Mouse (Mus musculus) MEL (cell line): ENCODE measurements around the gene Fam184b.

Source experiments
- BHLHE40 ChIP-seq: IDR thresholded peaks from 2 replicates; pipeline ENCODE4 v1.6.1; 2012; ENCODE audit warnings: low read depth, mild to moderate bottlenecking, inconsistent platforms, low read length, improper control_type of control experiment, borderline replicate concordance
- CTCF ChIP-seq, 3 experiments: IDR thresholded peaks in 2 of 3; conservative IDR thresholded peaks in 1 of 3; 2 replicates each; pipeline ENCODE4 v1.5.1; 2011 to 2012; ENCODE audit warnings: low read length in 3 of 3, low read depth in 2 of 3, mild to moderate bottlenecking in 2 of 3, improper control_type of control experiment in 1 of 3, inconsistent platforms in 1 of 3, mixed read lengths in 1 of 3, moderate library complexity in 1 of 3; ENCODE audit not compliant: control insufficient read depth in 1 of 3, insufficient read depth in 1 of 3, poor library complexity in 1 of 3, severe bottlenecking in 1 of 3
- ELF1 ChIP-seq: IDR thresholded peaks from 2 replicates; pipeline ENCODE4 v1.6.1; 2014; ENCODE audit warnings: low read depth, mild to moderate bottlenecking, inconsistent platforms, low read length, improper control_type of control experiment, moderate library complexity
- GATA1 ChIP-seq: IDR thresholded peaks from 2 replicates; pipeline ENCODE4 v1.6.1; 2011; ENCODE audit warnings: low read depth, low read length, improper control_type of control experiment
- POLR2A ChIP-seq, 2 experiments: IDR thresholded peaks; 2 replicates each; pipeline ENCODE4 v1.6.1; 2011 to 2012; ENCODE audit warnings: low read length in 2 of 2, mild to moderate bottlenecking in 2 of 2, control low read depth in 1 of 2, improper control_type of control experiment in 1 of 2, low read depth in 1 of 2, moderate library complexity in 1 of 2; ENCODE audit not compliant: control insufficient read depth in 1 of 2, insufficient read depth in 1 of 2, poor library complexity in 1 of 2
- TAL1 ChIP-seq: IDR thresholded peaks from 2 replicates; pipeline ENCODE4 v1.6.1; 2012; ENCODE audit warnings: mild to moderate bottlenecking, inconsistent platforms, low read length, moderate library complexity, mixed read lengths
- TCF12 ChIP-seq: IDR thresholded peaks from 2 replicates; pipeline ENCODE4 v1.6.1; 2014; ENCODE audit warnings: low read depth, mild to moderate bottlenecking, inconsistent platforms, low read length, improper control_type of control experiment, moderate library complexity
- USF1 ChIP-seq: IDR thresholded peaks from 2 replicates; pipeline ENCODE4 v1.6.1; 2014; ENCODE audit warnings: low read depth, mild to moderate bottlenecking, inconsistent platforms, low read length, improper control_type of control experiment, moderate library complexity

GRCm38 (mm10) chr5:45685243-45685642, 45.8 kb upstream of the Fam184b start:
- TF ChIP-seq POLR2A (IDR thresholded peaks at IDR 0.05; ENCODE audit: control insufficient read depth in 1 of 2, insufficient read depth in 1 of 2, low read depth in 1 of 2, low read length in 2 of 2, poor library complexity in 1 of 2) (no peak), CTCF (IDR thresholded peaks at IDR 0.05 in 2 of 3, conservative IDR thresholded peaks at IDR 0.05 in 1 of 3; ENCODE audit: control insufficient read depth in 1 of 3, insufficient read depth in 1 of 3, low read depth in 2 of 3, low read length in 3 of 3, poor library complexity in 1 of 3, severe bottlenecking in 1 of 3) (no peak), TAL1 (no peak), ELF1 (no peak), USF1 (no peak), BHLHE40 (no peak), GATA1 (no peak), TCF12 (no peak)
